ENCODE assay signal across 21 mouse cellular contexts in the genomic region with DNA sequence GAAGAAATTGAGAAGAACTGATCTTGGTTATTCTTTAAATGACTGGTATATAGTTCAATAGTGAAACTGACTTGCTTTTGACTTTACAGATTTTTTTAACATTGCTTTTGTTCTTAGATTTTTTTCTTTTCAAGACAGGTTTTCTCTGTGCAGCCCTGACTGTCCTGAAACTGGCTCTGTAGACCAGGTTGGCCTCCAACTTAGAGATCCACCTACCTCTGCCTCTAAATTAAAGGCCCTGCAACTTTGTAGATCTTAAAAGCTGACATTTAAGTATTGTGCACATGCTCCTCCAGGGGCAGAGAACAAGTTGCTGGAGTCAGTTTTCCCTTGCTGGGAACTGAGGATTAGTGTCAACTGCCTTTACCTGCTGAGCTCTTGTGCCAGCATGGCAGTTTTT.
DNase-seq lines count a peak whose midpoint lies in the region; ATAC-seq and TF ChIP-seq lines count a peak whose summit lies in the region.
"Had no signal": no experiment of that assay in that cellular context is flagged by ENCODE, and none has a peak within 500 bp of the region (broad histone marks: within the 10 kb centered on the region; RNA-seq: fewer than 3 reads in every experiment).

No protein-coding gene starts in this region.

- no peak overlapping the region for H3K27ac ChIP-seq in embryonic facial prominence, embryonic 14.5 days (replicated peaks; ENCODE audit: low read depth, low read length)
- H3K27ac ChIP-seq in embryonic facial prominence, embryonic 10.5 days (replicated peaks): no peak overlapping the region
- H3K27ac ChIP-seq in midbrain, embryonic 15.5 days: no peak overlapping the region
- H3K27ac ChIP-seq in midbrain, embryonic 14.5 days (replicated peaks; ENCODE audit: low read depth, low read length): no peak overlapping the region
- H3K27ac ChIP-seq in midbrain, embryonic 16.5 days (ENCODE audit: low read length): no peak overlapping the region
- no peak overlapping the region for H3K27ac ChIP-seq in midbrain, postnatal 0 days (ENCODE audit: low read depth, low read length)

- no peaks in the 10 kb centered on the region for H3K36me3 ChIP-seq in embryonic facial prominence, embryonic 14.5 days (ENCODE audit: control insufficient read depth, insufficient read depth, low read length)
- H3K36me3 ChIP-seq in embryonic facial prominence, embryonic 10.5 days (replicated peaks): no peaks in the 10 kb centered on the region
- H3K36me3 ChIP-seq in midbrain, embryonic 15.5 days (replicated peaks): no peaks in the 10 kb centered on the region
- H3K36me3 ChIP-seq in midbrain, embryonic 14.5 days (ENCODE audit: control insufficient read depth, insufficient read depth, low read length): no peaks in the 10 kb centered on the region
- H3K36me3 ChIP-seq in midbrain, embryonic 16.5 days (ENCODE audit: control insufficient read depth, insufficient read depth, low read length): no peaks in the 10 kb centered on the region
- H3K36me3 ChIP-seq in midbrain, postnatal 0 days (ENCODE audit: insufficient read depth, low read length): no peaks in the 10 kb centered on the region
- H3K36me3 ChIP-seq: G1E had no signal

- H3K4me2 ChIP-seq in embryonic facial prominence, embryonic 14.5 days (ENCODE audit: low read depth, low read length): no peak overlapping the region
- no peak overlapping the region for H3K4me2 ChIP-seq in midbrain, embryonic 15.5 days
- H3K4me2 ChIP-seq in midbrain, embryonic 14.5 days (ENCODE audit: low read length): no peak overlapping the region
- no peak overlapping the region for H3K4me2 ChIP-seq in midbrain, embryonic 16.5 days (ENCODE audit: low read length)
- H3K4me2 ChIP-seq in midbrain, postnatal 0 days (ENCODE audit: low read depth, low read length, poor library complexity, severe bottlenecking): no peak overlapping the region

- H3K9me3 ChIP-seq in embryonic facial prominence, embryonic 14.5 days (ENCODE audit: control insufficient read depth, low read length): no peaks in the 10 kb centered on the region
- H3K9me3 ChIP-seq in embryonic facial prominence, embryonic 10.5 days: no peaks in the 10 kb centered on the region
- H3K9me3 ChIP-seq in midbrain, embryonic 15.5 days: no peaks in the 10 kb centered on the region
- H3K9me3 ChIP-seq in midbrain, embryonic 14.5 days (ENCODE audit: control insufficient read depth, low read length): no peaks in the 10 kb centered on the region
- no peaks in the 10 kb centered on the region; the same call in 1 of the 2 replicates for H3K9me3 ChIP-seq in midbrain, embryonic 16.5 days (replicated peaks; ENCODE audit: control insufficient read depth, low read length, poor library complexity, severe bottlenecking)
- H3K9me3 ChIP-seq in midbrain, postnatal 0 days (ENCODE audit: low read length): no peaks in the 10 kb centered on the region
- H3K9me3 ChIP-seq: G1E had no signal

- no peak for TF ChIP-seq CTCF in midbrain, postnatal 0 days (IDR thresholded peaks at IDR 0.05)

- no peak overlapping the region for H3K4me3 ChIP-seq in embryonic facial prominence, embryonic 14.5 days (ENCODE audit: low read depth, low read length)
- H3K4me3 ChIP-seq in embryonic facial prominence, embryonic 10.5 days: no peak overlapping the region
- H3K4me3 ChIP-seq in midbrain, embryonic 15.5 days: no peak overlapping the region
- H3K4me3 ChIP-seq in midbrain, embryonic 14.5 days (replicated peaks; ENCODE audit: low read depth, low read length): no peak overlapping the region
- no peak overlapping the region for H3K4me3 ChIP-seq in midbrain, embryonic 16.5 days (ENCODE audit: low read depth, low read length)
- H3K4me3 ChIP-seq in midbrain, postnatal 0 days (ENCODE audit: low read depth, low read length): no peak overlapping the region

- peak; percentile 20 for DNase-seq in embryonic facial prominence, embryonic 14.5 days (ENCODE audit: low spot score)
- no peak for DNase-seq in embryonic facial prominence, embryonic 10.5 days (ENCODE audit: low spot score)
- no peak for DNase-seq in midbrain, embryonic 14.5 days
- no peak for DNase-seq in midbrain, postnatal 0 days (ENCODE audit: low spot score)
- DNase-seq: adrenal gland, adult 2 months; adrenal gland, adult 8-10 months; adrenal gland, postnatal 10 days; adrenal gland, postnatal 14 days; adrenal gland, postnatal 25 days; adrenal gland, postnatal 36 days; B cell, adult 2 months; cerebellum, adult 11 months; cerebellum, adult 11-12 months; cerebellum, adult 18-20 months had no signal

- H3K4me1 ChIP-seq in embryonic facial prominence, embryonic 14.5 days (ENCODE audit: control insufficient read depth, insufficient read depth, low read length): no peaks in the 10 kb centered on the region
- H3K4me1 ChIP-seq in embryonic facial prominence, embryonic 10.5 days: no peaks in the 10 kb centered on the region
- H3K4me1 ChIP-seq in midbrain, embryonic 15.5 days: no peaks in the 10 kb centered on the region
- no peaks in the 10 kb centered on the region for H3K4me1 ChIP-seq in midbrain, embryonic 14.5 days (ENCODE audit: control insufficient read depth, insufficient read depth, low read length)
- H3K4me1 ChIP-seq in midbrain, embryonic 16.5 days (ENCODE audit: control insufficient read depth, insufficient read depth, low read length): no peaks in the 10 kb centered on the region
- no peaks in the 10 kb centered on the region for H3K4me1 ChIP-seq in midbrain, postnatal 0 days (ENCODE audit: insufficient read depth, low read length)

- no peaks in the 10 kb centered on the region for H3K27me3 ChIP-seq in embryonic facial prominence, embryonic 14.5 days (replicated peaks; ENCODE audit: control insufficient read depth, insufficient read depth, low read length)
- no peaks in the 10 kb centered on the region for H3K27me3 ChIP-seq in embryonic facial prominence, embryonic 10.5 days (replicated peaks; ENCODE audit: low read depth, poor library complexity, severe bottlenecking)
- no peaks in the 10 kb centered on the region for H3K27me3 ChIP-seq in midbrain, embryonic 15.5 days (replicated peaks)
- H3K27me3 ChIP-seq in midbrain, embryonic 14.5 days (ENCODE audit: control insufficient read depth, insufficient read depth, low read length): no peaks in the 10 kb centered on the region
- no peaks in the 10 kb centered on the region for H3K27me3 ChIP-seq in midbrain, embryonic 16.5 days (ENCODE audit: control insufficient read depth, insufficient read depth, low read depth, low read length)
- no peaks in the 10 kb centered on the region for H3K27me3 ChIP-seq in midbrain, postnatal 0 days (ENCODE audit: insufficient read depth, low read length)
- H3K27me3 ChIP-seq: CH12.LX, Patski had no signal

- no peak for ATAC-seq in embryonic facial prominence, embryonic 14.5 days (ENCODE audit: low read depth)
- peak; percentile 62; the same call in 1 of the 2 replicates for ATAC-seq in midbrain, embryonic 15.5 days (replicated peaks)
- ATAC-seq in midbrain, embryonic 14.5 days (ENCODE audit: low FRiP score, low TSS enrichment): no peak
- peak; percentile 51; the same call in 1 of the 2 replicates for ATAC-seq in midbrain, embryonic 16.5 days
- no peak for ATAC-seq in midbrain, postnatal 0 days (ENCODE audit: low FRiP score)
- ATAC-seq: activated CD4-positive, CD25-positive, alpha-beta regulatory T cell, adult 4 months; CD4-positive, CD25-positive, alpha-beta regulatory T cell, adult 4 months; Patski had no signal

- H3K9ac ChIP-seq in embryonic facial prominence, embryonic 14.5 days (ENCODE audit: low read depth, low read length): no peak overlapping the region
- no peak overlapping the region for H3K9ac ChIP-seq in midbrain, embryonic 15.5 days
- no peak overlapping the region for H3K9ac ChIP-seq in midbrain, embryonic 14.5 days (replicated peaks; ENCODE audit: low read length)
- no peak overlapping the region for H3K9ac ChIP-seq in midbrain, embryonic 16.5 days (ENCODE audit: low read depth, low read length)
- H3K9ac ChIP-seq in midbrain, postnatal 0 days (replicated peaks; ENCODE audit: low read length, poor library complexity, severe bottlenecking): no peak overlapping the region

Comparison
In these comparisons a context has a peak if more than half of its experiments do, and no peak if none do; other contexts are left out.
1. ATAC-seq: peak in midbrain, embryonic 15.5 days (single experiment) and midbrain, embryonic 16.5 days (single experiment); none in embryonic facial prominence, embryonic 14.5 days (single experiment), midbrain, embryonic 14.5 days (single experiment) and midbrain, postnatal 0 days (single experiment).